Mouse (Mus musculus) heart, adult 11 months (tissue): ENCODE results near the gene Lpcat1.
A peak's percentile ranks its signal among the peaks of the same experiment; 100 is the strongest.

Source experiments
- DNase-seq: peaks from one replicate; pipeline ENCODE4 v3.0.0; 2022

Gene Lpcat1

GRCm38 (mm10) chr13:73482476-73482875 lies 15.5 kb downstream of the Lpcat1 start:
- DNase-seq, result peak; percentile 55

GRCm38 (mm10) chr13:73483331-73483730 lies 16.3 kb downstream of the Lpcat1 start:
- DNase-seq, result peak; percentile 59

GRCm38 (mm10) chr13:73484171-73484570 lies 17.2 kb downstream of the Lpcat1 start:
- DNase-seq, result peak; percentile 68

- no peak for DNase-seq
These were observed 21.1 kb downstream of the Lpcat1 start for GRCm38 (mm10) chr13:73488105-73488504.

GRCm38 (mm10) chr13:73488707-73489106 lies 21.7 kb downstream of the Lpcat1 start:
- DNase-seq, result no peak

GRCm38 (mm10) chr13:73489986-73490385 lies 23.0 kb downstream of the Lpcat1 start:
- DNase-seq, result no peak

- DNase-seq, result no peak
These were observed 23.7 kb downstream of the Lpcat1 start for GRCm38 (mm10) chr13:73490564-73491170.

GRCm38 (mm10) chr13:73493183-73493582 lies 26.2 kb downstream of the Lpcat1 start:
- no peak for DNase-seq

- no peak for DNase-seq
These were observed 27.5 kb downstream of the Lpcat1 start for GRCm38 (mm10) chr13:73494528-73494927.

GRCm38 (mm10) chr13:73496137-73496536 lies 29.1 kb downstream of the Lpcat1 start:
- DNase-seq, result no peak

GRCm38 (mm10) chr13:73499893-73500604 lies 33.1 kb downstream of the Lpcat1 start:
- DNase-seq, result peak; percentile 92

GRCm38 (mm10) chr13:73502719-73503118 lies 35.7 kb downstream of the Lpcat1 start:
- DNase-seq, result peak; percentile 46

GRCm38 (mm10) chr13:73505686-73506467 lies 38.9 kb downstream of the Lpcat1 start:
- DNase-seq, result peak; percentile 94

GRCm38 (mm10) chr13:73508817-73509550 lies 42.0 kb downstream of the Lpcat1 start:
- DNase-seq, result peak; percentile 92

- peak; percentile 78 for DNase-seq
These were observed 42.9 kb downstream of the Lpcat1 start for GRCm38 (mm10) chr13:73509869-73510268.

GRCm38 (mm10) chr13:73512776-73513673 lies 46.0 kb downstream of the Lpcat1 start:
- DNase-seq, result peak; percentile 89

GRCm38 (mm10) chr13:73516886-73517285 lies 49.9 kb downstream of the Lpcat1 start:
- DNase-seq, result peak; percentile 30

- peak; percentile 10 for DNase-seq
These were observed 66.7 kb downstream of the Lpcat1 start for GRCm38 (mm10) chr13:73533716-73534115.

GRCm38 (mm10) chr13:73535287-73535686 lies 68.3 kb downstream of the Lpcat1 start:
- DNase-seq, result peak; percentile 39

GRCm38 (mm10) chr13:73536403-73536821 lies 69.4 kb downstream of the Lpcat1 start, which contains the start of gene Slc6a3:
Gene Slc6a3 (plus strand): TSS chr13:73536747.
- DNase-seq, result peak; percentile 86

GRCm38 (mm10) chr13:73536824-73537223 lies 69.8 kb downstream of the Lpcat1 start:
- no peak for DNase-seq

- DNase-seq, result peak; percentile 71
These were observed 97.2 kb downstream of the Lpcat1 start for GRCm38 (mm10) chr13:73564201-73564600.
